Mouse (Mus musculus) heart, adult 2 months (tissue): ENCODE measurements around the gene Pi4k2b.

Experiments
- CTCF ChIP-seq: fragments of 200-600 bp; IDR thresholded peaks from 2 replicates; pipeline ENCODE4 v1.8.1; 2022; ENCODE audit warnings: antibody characterized with exemption, mild to moderate bottlenecking, moderate library complexity
- EP300 ChIP-seq: fragments of 200-500 bp; IDR thresholded peaks from 2 replicates; pipeline ENCODE4 v1.6.1; 2011; ENCODE audit warnings: low read depth, low read length, control low read depth; ENCODE audit not compliant: insufficient read depth
- POLR2A ChIP-seq: fragments of 200-500 bp; IDR thresholded peaks from 2 replicates; pipeline ENCODE4 v1.6.1; 2011; ENCODE audit warnings: mild to moderate bottlenecking, low read depth, low read length, control low read depth; ENCODE audit not compliant: insufficient read depth

GRCm38 (mm10) chr5:52783957-52784356 is 42.6 kb downstream of the Pi4k2b start:
- TF ChIP-seq CTCF, result no peak
- no peak for TF ChIP-seq POLR2A
- TF ChIP-seq EP300, result no peak
